Mouse (Mus musculus) heart, embryonic 16.5 days (tissue): ENCODE measurements around the gene Fcor. TPM values are rescaled to one million over a fixed set of nuclear protein-coding genes. Genes with fewer than 3 reads are reported as not detected.

ENCODE experiments used
- ATAC-seq: fragments of 200-750 bp; cut with Nextera tagmentation; replicated peaks from 2 replicates; pipeline ENCODE4 v1.8.0; 2017; ENCODE audit warnings: moderate number of reproducible peaks; ENCODE audit not compliant: insufficient read depth, low FRiP score; ENCODE audit errors: extremely low read depth
- H3K27ac ChIP-seq: fragments of 300-500 bp; sonication (generic); 2 replicates; pipeline ENCODE4 v1.5.1; 2014; ENCODE audit warnings: mild to moderate bottlenecking, low read length, control low read depth, moderate library complexity
- H3K27me3 ChIP-seq: fragments of 300-500 bp; sonication (generic); 2 replicates; pipeline ENCODE4 v1.6.1; 2014; ENCODE audit warnings: low read length, mixed read lengths; ENCODE audit not compliant: control insufficient read depth, insufficient read depth
- H3K36me3 ChIP-seq: fragments of 300-500 bp; sonication (generic); 2 replicates; pipeline ENCODE4 v1.6.1; 2014; ENCODE audit not compliant: control insufficient read depth, insufficient read depth
- H3K4me1 ChIP-seq: fragments of 300-500 bp; sonication (generic); 2 replicates; pipeline ENCODE4 v1.6.1; 2014; ENCODE audit warnings: low read length, mixed read lengths; ENCODE audit not compliant: control insufficient read depth, insufficient read depth
- H3K4me2 ChIP-seq: fragments of 300-500 bp; sonication (generic); 2 replicates; pipeline ENCODE4 v1.6.1; 2014; ENCODE audit warnings: low read depth, mild to moderate bottlenecking, control low read depth, low read length
- H3K4me3 ChIP-seq: fragments of 300-500 bp; sonication (generic); 2 replicates; pipeline ENCODE4 v1.5.1; 2014; ENCODE audit warnings: mild to moderate bottlenecking, control low read depth, low read length
- H3K9ac ChIP-seq: fragments of 300-500 bp; sonication (generic); 2 replicates; pipeline ENCODE4 v1.6.1; 2014; ENCODE audit warnings: low read length, control low read depth
- H3K9me3 ChIP-seq: fragments of 300-500 bp; sonication (generic); replicated peaks from 2 replicates; pipeline ENCODE4 v1.6.1; 2016; ENCODE audit warnings: low read length; ENCODE audit not compliant: control insufficient read depth
- whole genome bisulfite sequencing: fragments of 180-500 bp; shearing (Covaris S2); extraction: QIAGEN DNeasy Blood & Tissue Kit; methylation state at CpG from one replicate; pipeline ENCODE4 v1.1.7; 2014; 5-methylcytosine and 5-hydroxymethylcytosine counted together
- polyA plus RNA-seq: library from polyadenylated mRNA; unstranded; fragments of >200 nt; fragmentation: Nextera tagmentation; extraction: Ambion mirVana; gene quantifications from 2 replicates; pipeline ENCODE4 v1.2.1, GENCODE M21; 2015

Fcor gene
- polyA plus RNA-seq, 1 experiment from 2014 or later, result 4.3 TPM

DNA sequence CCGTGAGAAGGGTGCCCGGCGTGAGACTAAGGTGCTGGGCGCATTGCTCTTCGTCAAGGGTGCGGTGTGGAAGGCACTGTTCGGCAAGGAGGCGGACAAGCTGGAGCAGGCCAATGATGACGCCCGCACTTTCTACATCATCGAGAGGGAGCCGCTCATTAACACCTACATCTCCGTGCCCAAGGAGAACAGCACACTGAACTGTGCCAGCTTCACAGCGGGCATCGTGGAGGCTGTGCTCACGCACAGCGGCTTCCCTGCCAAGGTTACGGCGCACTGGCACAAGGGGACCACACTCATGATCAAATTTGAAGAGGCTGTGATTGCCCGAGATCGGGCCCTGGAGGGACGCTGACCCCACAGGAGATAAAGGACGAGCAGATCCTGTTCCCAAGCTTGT lies 7.1 kb upstream of the Fcor start:
- WGBS, result 94% methylated on average over 23 of the region's 23 CpGs
- Histone ChIP-seq H3K4me3 (no peak overlapping the region), H3K27me3 (no peaks in the 10 kb centered on the region), H3K27ac (no peak overlapping the region), H3K4me2 (no peak overlapping the region), H3K4me1 (peaks cover 13% of the 10 kb centered on the region), H3K36me3 (peaks cover 24% of the 10 kb centered on the region), H3K9me3 (no peaks in the 10 kb centered on the region), H3K9ac (no peak overlapping the region)
- ATAC-seq, result no peak

GRCm38 (mm10) chr8:3678831-3679230 lies 6.7 kb upstream of the Fcor start:
- Histone ChIP-seq H3K4me3 (no peak overlapping the region), H3K36me3 (peaks cover 24% of the 10 kb centered on the region), H3K4me1 (peaks cover 13% of the 10 kb centered on the region), H3K4me2 (no peak overlapping the region), H3K9ac (no peak overlapping the region), H3K27me3 (no peaks in the 10 kb centered on the region), H3K9me3 (no peaks in the 10 kb centered on the region), H3K27ac (no peak overlapping the region)
- WGBS, result 92% methylated on average over 23 of the region's 23 CpGs
- ATAC-seq, result no peak

GRCm38 (mm10) chr8:3676993-3677579 lies 4.9 kb upstream of the Fcor start:
- H3K9ac ChIP-seq, result peak overlapping the region; percentile 97
- peak overlapping the region; percentile 89 for H3K4me2 ChIP-seq
- 4% methylated on average over 15 of the region's 15 CpGs for WGBS
- H3K4me1 ChIP-seq, result peaks cover 13% of the 10 kb centered on the region
- ATAC-seq, result no peak
- peak overlapping the region; percentile 91 for H3K27ac ChIP-seq
- H3K27me3 ChIP-seq, result no peaks in the 10 kb centered on the region
- H3K36me3 ChIP-seq, result peaks cover 24% of the 10 kb centered on the region
- no peaks in the 10 kb centered on the region for H3K9me3 ChIP-seq
- H3K4me3 ChIP-seq, result peak overlapping the region; percentile 96

GRCm38 (mm10) chr8:3676131-3676992 lies 4.2 kb upstream of the Fcor start, which contains the start of gene Trappc5:
Gene Trappc5 (plus strand): TSS chr8:3676299.
- Histone ChIP-seq H3K4me1 (peaks cover 13% of the 10 kb centered on the region), H3K9ac (peak within 1 kb of the TSS; percentile 97), H3K9me3 (no peaks in the 10 kb centered on the region), H3K36me3 (peaks cover 22% of the 10 kb centered on the region), H3K4me3 (peak within 1 kb of the TSS; percentile 96), H3K27me3 (no peaks in the 10 kb centered on the region), H3K27ac (peak within 1 kb of the TSS; percentile 91), H3K4me2 (peak within 1 kb of the TSS; percentile 89)
- WGBS, result 1% methylated on average over 61 of the region's 61 CpGs
- peak; percentile 90 for ATAC-seq

DNA sequence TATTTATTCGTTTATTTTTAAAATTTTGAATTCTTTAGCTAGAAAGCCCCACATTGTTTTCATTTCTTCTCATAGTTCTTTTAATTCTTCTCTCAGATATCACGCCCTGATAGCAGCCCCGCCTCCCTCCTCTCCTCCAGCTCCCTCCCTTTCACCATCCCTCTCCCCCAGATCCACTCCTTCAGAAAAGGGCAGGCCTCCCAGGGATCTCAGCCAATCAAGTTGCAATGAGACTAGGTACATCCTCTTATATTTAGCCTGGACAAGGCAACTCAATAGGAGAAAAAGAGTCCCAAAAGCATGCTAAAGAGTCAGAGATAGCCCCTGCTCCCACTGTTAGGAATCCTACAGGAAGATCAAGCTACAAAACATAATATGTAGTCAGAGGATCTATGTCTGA lies 2.5 kb upstream of the Fcor start:
- H3K27ac ChIP-seq, result no peak overlapping the region
- no peaks in the 10 kb centered on the region for H3K27me3 ChIP-seq
- peaks cover 13% of the 10 kb centered on the region for H3K4me1 ChIP-seq
- no peak overlapping the region for H3K4me3 ChIP-seq
- H3K9me3 ChIP-seq, result no peaks in the 10 kb centered on the region
- no peak overlapping the region for H3K4me2 ChIP-seq
- 55% methylated on average over 3 of the region's 3 CpGs for WGBS
- peaks cover 9% of the 10 kb centered on the region for H3K36me3 ChIP-seq
- H3K9ac ChIP-seq, result no peak overlapping the region
- no peak for ATAC-seq

DNA sequence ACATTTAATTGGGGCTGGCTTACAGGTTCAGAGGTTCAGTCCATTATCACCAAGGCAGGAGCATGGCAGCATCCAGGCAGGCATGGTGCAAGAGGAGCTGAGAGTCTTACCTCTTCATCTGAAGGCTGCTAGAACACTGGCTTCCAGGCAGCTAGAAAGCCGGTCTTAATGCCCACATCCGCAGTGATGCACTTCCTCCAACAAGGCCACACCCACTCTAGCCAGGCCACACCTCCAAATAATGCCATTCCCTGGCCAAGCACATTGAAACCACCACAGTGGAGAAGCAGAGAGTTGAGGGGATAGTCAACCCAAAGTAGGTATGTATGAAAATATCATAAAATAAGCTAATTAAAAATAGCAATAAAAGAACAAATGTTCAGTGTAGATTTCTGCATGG lies 1.8 kb downstream of the Fcor start:
- Histone ChIP-seq H3K4me2 (no peak overlapping the region), H3K27ac (no peak overlapping the region), H3K36me3 (no peaks in the 10 kb centered on the region), H3K27me3 (no peaks in the 10 kb centered on the region), H3K4me1 (no peaks in the 10 kb centered on the region), H3K9me3 (no peaks in the 10 kb centered on the region), H3K4me3 (no peak overlapping the region), H3K9ac (no peak overlapping the region)
- ATAC-seq, result no peak
- 66% methylated on average over 2 of the region's 2 CpGs for WGBS

GRCm38 (mm10) chr8:3665507-3665906 lies 6.7 kb downstream of the Fcor start, which contains the start of gene Mcemp1:
Gene Mcemp1 (plus strand): TSS chr8:3665754.
- WGBS, result 58% methylated on average over 6 of the region's 6 CpGs
- Histone ChIP-seq H3K4me2 (no peak within 1 kb of the TSS), H3K9ac (no peak within 1 kb of the TSS), H3K9me3 (no peaks in the 10 kb centered on the region), H3K4me3 (no peak within 1 kb of the TSS), H3K27ac (no peak within 1 kb of the TSS), H3K36me3 (no peaks in the 10 kb centered on the region), H3K27me3 (no peaks in the 10 kb centered on the region), H3K4me1 (no peaks in the 10 kb centered on the region)
- no peak for ATAC-seq

GRCm38 (mm10) chr8:3664405-3664804 lies 7.8 kb downstream of the Fcor start:
- H3K9me3 ChIP-seq, result no peaks in the 10 kb centered on the region
- no peak for ATAC-seq
- 63% methylated on average over 5 of the region's 5 CpGs for WGBS
- no peaks in the 10 kb centered on the region for H3K4me1 ChIP-seq
- no peak overlapping the region for H3K4me2 ChIP-seq
- H3K4me3 ChIP-seq, result no peak overlapping the region
- H3K27ac ChIP-seq, result no peak overlapping the region
- no peak overlapping the region for H3K9ac ChIP-seq
- H3K27me3 ChIP-seq, result no peaks in the 10 kb centered on the region
- no peaks in the 10 kb centered on the region for H3K36me3 ChIP-seq

DNA sequence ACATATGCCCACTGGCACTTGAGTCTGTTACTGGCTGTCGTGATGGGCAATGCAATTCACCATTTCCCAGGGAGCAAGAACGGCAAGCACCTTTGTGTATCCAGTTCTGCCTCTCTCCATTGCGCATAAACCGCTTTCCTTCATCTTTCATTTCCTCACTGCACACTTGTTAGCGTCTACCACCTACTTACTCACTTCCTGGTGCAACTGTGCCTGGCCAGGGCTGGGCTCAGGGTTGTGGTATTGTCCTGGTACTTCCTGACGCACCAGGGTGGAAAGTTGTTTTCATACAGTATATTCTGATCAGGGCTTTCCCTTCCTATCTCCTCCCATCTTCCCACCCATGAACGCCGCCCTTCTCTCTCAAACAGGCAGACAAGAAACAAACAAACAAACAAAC lies 11.3 kb downstream of the Fcor start:
- 64% methylated on average over 8 of the region's 8 CpGs for WGBS
- no peaks in the 10 kb centered on the region for H3K4me1 ChIP-seq
- H3K4me2 ChIP-seq, result no peak overlapping the region
- no peak overlapping the region for H3K9ac ChIP-seq
- no peak overlapping the region for H3K4me3 ChIP-seq
- no peak overlapping the region for H3K27ac ChIP-seq
- peaks cover 2% of the 10 kb centered on the region; the same call in 1 of the 2 replicates for H3K27me3 ChIP-seq
- H3K9me3 ChIP-seq, result no peaks in the 10 kb centered on the region
- ATAC-seq, result no peak
- no peaks in the 10 kb centered on the region for H3K36me3 ChIP-seq
